Mouse (Mus musculus): ENCODE results near the gene Nr1h4. TPM values are rescaled to one million over a fixed set of nuclear protein-coding genes. Genes with fewer than 3 reads are reported as not detected.

Nr1h4 gene
- total RNA-seq, 2 experiments from 2014 or later: 0.16 TPM; not detected in 1

GRCm38 (mm10) chr10:89525823-89526222 is 7.6 kb downstream of the Nr1h4 start:
- intact Hi-C loops (cut with DNase I): no loop called here
- DNase-seq (ENCODE audit: low spot score in 2 of 2): no peak

GRCm38 (mm10) chr10:89522481-89522880 is 10.9 kb downstream of the Nr1h4 start:
- intact Hi-C loops (cut with DNase I): no loop called here
- no peak for DNase-seq (ENCODE audit: low spot score in 2 of 2)

GRCm38 (mm10) chr10:89521790-89522431 is 11.5 kb downstream of the Nr1h4 start:
- DNase-seq (ENCODE audit: low spot score in 2 of 2): no peak
- intact Hi-C loops (cut with DNase I): no loop called here

- intact Hi-C loops (cut with DNase I): no loop called here
- no peak for DNase-seq (ENCODE audit: low spot score in 2 of 2)
These were observed 13.0 kb downstream of the Nr1h4 start for GRCm38 (mm10) chr10:89520381-89520780.

GRCm38 (mm10) chr10:89519226-89519625 is 14.2 kb downstream of the Nr1h4 start:
- no peak for DNase-seq (ENCODE audit: low spot score in 2 of 2)
- intact Hi-C loops (cut with DNase I): no loop called here

- no peak for DNase-seq (ENCODE audit: low spot score in 2 of 2)
- intact Hi-C loops (cut with DNase I): no loop called here
These were observed 15.0 kb downstream of the Nr1h4 start for GRCm38 (mm10) chr10:89518365-89518764.

GRCm38 (mm10) chr10:89515813-89516212 is 17.6 kb downstream of the Nr1h4 start:
- DNase-seq (ENCODE audit: low spot score in 2 of 2): no peak
- intact Hi-C loops (cut with DNase I): no loop called here

- intact Hi-C loops (cut with DNase I): no loop called here
- no peak for DNase-seq (ENCODE audit: low spot score in 2 of 2)
These were observed 20.8 kb downstream of the Nr1h4 start for GRCm38 (mm10) chr10:89512562-89512961.

- DNase-seq (ENCODE audit: low spot score in 2 of 2): peak; percentile 11 to 38
- intact Hi-C loops (cut with DNase I): no loop called here
These were observed 22.8 kb downstream of the Nr1h4 start for GRCm38 (mm10) chr10:89510547-89510946.

- intact Hi-C loops (cut with DNase I): no loop called here
These were observed 24.8 kb downstream of the Nr1h4 start for GRCm38 (mm10) chr10:89508567-89508966.

GRCm38 (mm10) chr10:89506479-89506878 is 26.9 kb downstream of the Nr1h4 start:
- no peak for DNase-seq (ENCODE audit: low spot score in 2 of 2)
- intact Hi-C loops (cut with DNase I): no loop called here

More at GRCm38 (mm10) chr10:89508567-89508966, 24.8 kb downstream of the Nr1h4 start:
- DNase-seq (ENCODE audit: low spot score in 2 of 2): no peak

- intact Hi-C loops (cut with DNase I): no loop called here
- DNase-seq (ENCODE audit: low spot score in 2 of 2): no peak
These were observed 27.8 kb downstream of the Nr1h4 start for GRCm38 (mm10) chr10:89505592-89505955.

- DNase-seq (ENCODE audit: low spot score in 2 of 2): no peak
- intact Hi-C loops (cut with DNase I): no loop called here
These were observed 28.3 kb downstream of the Nr1h4 start for GRCm38 (mm10) chr10:89504952-89505591.

GRCm38 (mm10) chr10:89502986-89503560 is 30.3 kb downstream of the Nr1h4 start:
- DNase-seq (ENCODE audit: low spot score in 2 of 2): no peak
- intact Hi-C loops (cut with DNase I): no loop called here

- intact Hi-C loops (cut with DNase I): no loop called here
These were observed 31.5 kb downstream of the Nr1h4 start for GRCm38 (mm10) chr10:89501902-89502301.

GRCm38 (mm10) chr10:89495537-89495936 is 37.8 kb downstream of the Nr1h4 start:
- no peak for DNase-seq (ENCODE audit: low spot score in 2 of 2)
- intact Hi-C loops (cut with DNase I): no loop called here

More at GRCm38 (mm10) chr10:89501902-89502301, 31.5 kb downstream of the Nr1h4 start:
- DNase-seq (ENCODE audit: low spot score in 2 of 2): no peak

GRCm38 (mm10) chr10:89491321-89491720 is 42.1 kb downstream of the Nr1h4 start:
- DNase-seq (ENCODE audit: low spot score in 2 of 2): no peak
- intact Hi-C loops (cut with DNase I): no loop called here

GRCm38 (mm10) chr10:89490250-89490649 is 43.1 kb downstream of the Nr1h4 start:
- intact Hi-C loops (cut with DNase I): no loop called here
- no peak for DNase-seq (ENCODE audit: low spot score in 2 of 2)

- DNase-seq (ENCODE audit: low spot score in 2 of 2): no peak
- intact Hi-C loops (cut with DNase I): no loop called here
These were observed 43.9 kb downstream of the Nr1h4 start for GRCm38 (mm10) chr10:89489459-89489858.

GRCm38 (mm10) chr10:89486995-89487742 is 46.2 kb downstream of the Nr1h4 start:
- DNase-seq (ENCODE audit: low spot score in 2 of 2): no peak

More at GRCm38 (mm10) chr10:89486995-89487742, 46.2 kb downstream of the Nr1h4 start:
- intact Hi-C loops (cut with DNase I): no loop called here

Data from left cerebral cortex, postnatal 25 days (tissue).